Mouse (Mus musculus): ENCODE results near the gene Lsm11.

GRCm38 (mm10) chr11:45991604-45992003 lies 46.9 kb upstream of the Lsm11 start:
- TF ChIP-seq CTCF (IDR thresholded peaks at IDR 0.05; ENCODE audit: low read depth, low read length) (no peak), POLR2A (IDR thresholded peaks at IDR 0.05; ENCODE audit: borderline replicate concordance, low read depth, low read length) (no peak)

Data from bone marrow macrophage, adult 2 months (primary cell).